Mouse (Mus musculus) liver, postnatal 0 days (tissue): Measurements from ENCODE around the gene Asf1b.

Source experiments
- CTCF ChIP-seq: sonication (generic); IDR thresholded peaks from 2 replicates; pipeline ENCODE4 v1.5.1; 2016; ENCODE audit warnings: antibody characterized with exemption, low read depth
- EP300 ChIP-seq: IDR thresholded peaks from 2 replicates; pipeline ENCODE4 v1.6.1; 2016; ENCODE audit warnings: antibody characterized with exemption, low read depth, mild to moderate bottlenecking

GRCm38 (mm10) chr8:83989243-83989642 is 33.9 kb downstream of the Asf1b start:
- no peak for TF ChIP-seq CTCF
- TF ChIP-seq EP300: no peak
